Mouse (Mus musculus) neural tube, embryonic 14.5 days (tissue): ENCODE measurements around the gene Ube2c. TPM values are rescaled to one million over a fixed set of nuclear protein-coding genes. Genes with fewer than 3 reads are reported as not detected.

Source experiments
- ATAC-seq: fragments of 200-750 bp; cut with Nextera tagmentation; 2 replicates; pipeline ENCODE4 v1.8.0; 2017; ENCODE audit warnings: low read depth, mild to moderate bottlenecking, moderate TSS enrichment, moderate library complexity
- H3K27ac ChIP-seq: fragments of 300-500 bp; sonication (generic); 2 replicates; pipeline ENCODE4 v1.5.1; 2014; ENCODE audit warnings: low read depth, mild to moderate bottlenecking, control low read depth, low read length, moderate library complexity, mixed read lengths
- H3K27me3 ChIP-seq: fragments of 300-500 bp; sonication (generic); 2 replicates; pipeline ENCODE4 v1.6.1; 2014; ENCODE audit warnings: low read length; ENCODE audit not compliant: control insufficient read depth, insufficient read depth
- H3K36me3 ChIP-seq: fragments of 300-500 bp; sonication (generic); 2 replicates; pipeline ENCODE4 v1.6.1; 2014; ENCODE audit warnings: low read length, mixed read lengths; ENCODE audit not compliant: control insufficient read depth, insufficient read depth
- H3K4me1 ChIP-seq: fragments of 300-500 bp; sonication (generic); 2 replicates; pipeline ENCODE4 v1.6.1; 2014; ENCODE audit warnings: low read length; ENCODE audit not compliant: control insufficient read depth, insufficient read depth
- H3K4me2 ChIP-seq: fragments of 300-500 bp; sonication (generic); 2 replicates; pipeline ENCODE4 v1.6.1; 2014; ENCODE audit warnings: mild to moderate bottlenecking, low read depth, low read length, control low read depth
- H3K4me3 ChIP-seq: fragments of 300-500 bp; sonication (generic); 2 replicates; pipeline ENCODE4 v1.5.1; 2014; ENCODE audit warnings: low read depth, low read length, control low read depth, mixed read lengths
- H3K9ac ChIP-seq: fragments of 300-500 bp; sonication (generic); replicated peaks from 2 replicates; pipeline ENCODE4 v1.6.1; 2014; ENCODE audit warnings: low read depth, mild to moderate bottlenecking, control low read depth, low read length, mixed read lengths
- H3K9me3 ChIP-seq: fragments of 300-500 bp; sonication (generic); 2 replicates; pipeline ENCODE4 v1.6.1; 2016; ENCODE audit warnings: low read length; ENCODE audit not compliant: control insufficient read depth
- WGBS: fragments of 180-500 bp; shearing (Covaris S2); extraction: QIAGEN DNeasy Blood & Tissue Kit; methylation state at CpG from one replicate; pipeline ENCODE4 v1.1.7; 2014; 5-methylcytosine and 5-hydroxymethylcytosine counted together
- polyA plus RNA-seq: library from polyadenylated mRNA; unstranded; fragments of >200 nt; fragmentation: Nextera tagmentation; extraction: Ambion mirVana; gene quantifications from 2 replicates; pipeline ENCODE4 v1.2.1, GENCODE M21; 2014

The Ube2c gene
- polyA plus RNA-seq, 1 experiment from 2014 or later = 30.6 TPM

GRCm38 (mm10) chr2:164803201-164803920 lies 33.7 kb downstream of the Ube2c start:
- peak overlapping the region; percentile 64 for H3K4me2 ChIP-seq
- H3K4me1 ChIP-seq = peaks cover 16% of the 10 kb centered on the region
- H3K36me3 ChIP-seq = peaks cover 3% of the 10 kb centered on the region
- ATAC-seq = no peak
- H3K27ac ChIP-seq = no peak overlapping the region
- H3K9ac ChIP-seq = peak overlapping the region; percentile 67; the same call in 1 of the 2 replicates
- peak overlapping the region; percentile 54; the same call in 1 of the 2 replicates for H3K4me3 ChIP-seq
- H3K9me3 ChIP-seq = no peaks in the 10 kb centered on the region
- 94% methylated on average over 16 of the region's 16 CpGs for WGBS
- no peaks in the 10 kb centered on the region for H3K27me3 ChIP-seq

- ATAC-seq = no peak
- H3K36me3 ChIP-seq = peaks cover 3% of the 10 kb centered on the region
- 59% methylated on average over 1 of the region's 1 CpGs for WGBS
- peak overlapping the region; percentile 54 for H3K4me3 ChIP-seq
- H3K4me1 ChIP-seq = peaks cover 16% of the 10 kb centered on the region
- peak overlapping the region; percentile 67; the same call in 1 of the 2 replicates for H3K9ac ChIP-seq
- H3K4me2 ChIP-seq = peak overlapping the region; percentile 64
- no peak overlapping the region for H3K27ac ChIP-seq
- H3K9me3 ChIP-seq = no peaks in the 10 kb centered on the region
- H3K27me3 ChIP-seq = no peaks in the 10 kb centered on the region
These were observed 34.2 kb downstream of the Ube2c start for GRCm38 (mm10) chr2:164803921-164804313.

DNA sequence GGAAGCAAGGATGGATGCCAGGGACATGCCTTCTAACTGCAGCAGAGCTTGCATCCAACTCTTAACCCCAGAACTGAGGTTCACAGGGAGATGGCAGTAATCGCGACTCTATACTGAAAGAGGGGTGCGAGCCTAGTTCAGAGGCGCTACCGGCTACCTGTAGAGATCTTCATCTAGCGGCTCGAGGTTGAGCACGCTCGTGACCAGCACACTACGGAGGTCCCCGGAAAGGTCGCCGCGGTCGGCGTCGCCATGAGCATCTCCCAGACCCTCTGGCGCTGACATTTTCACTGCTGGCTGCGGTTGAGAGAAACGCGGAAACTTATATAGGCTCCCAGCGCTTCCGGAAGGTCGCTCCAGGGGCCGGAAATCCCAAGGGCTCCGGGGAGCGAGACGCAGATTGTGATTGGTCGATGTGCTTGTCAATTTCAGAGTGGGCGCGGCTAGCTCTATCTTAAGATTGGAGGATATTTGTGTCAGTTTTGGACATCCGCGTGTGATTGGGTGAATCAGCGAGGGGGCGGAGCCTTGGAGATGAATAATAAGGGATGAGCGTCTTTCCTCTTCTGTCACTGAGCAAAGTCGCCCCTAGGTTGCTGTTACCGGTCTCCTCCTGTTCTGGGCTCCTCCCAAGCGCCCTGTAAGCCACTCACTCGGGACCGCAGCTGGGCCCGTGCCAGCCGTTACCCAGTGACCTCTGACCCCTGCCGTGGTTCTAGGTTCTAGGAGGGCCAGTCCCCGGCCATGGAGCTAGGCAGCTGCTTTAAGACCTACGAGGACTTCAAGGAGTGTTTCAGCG lies 35.0 kb downstream of the Ube2c start, which contains the start of the genes Acot8 and Zswim3:
TSS of gene Acot8 (minus strand) at position 350 of the 799 bp plus-strand sequence.
TSS of gene Zswim3 (plus strand) at position 566 of the 799 bp plus-strand sequence.
- H3K36me3 ChIP-seq = no peaks in the 10 kb centered on the region; the same call in none of the 2 replicates
- H3K4me3 ChIP-seq = peak within 1 kb of the TSS; percentile 54
- no peaks in the 10 kb centered on the region for H3K27me3 ChIP-seq
- H3K9me3 ChIP-seq = no peaks in the 10 kb centered on the region
- peak; percentile 96 for ATAC-seq
- H3K4me1 ChIP-seq = peaks cover 16% of the 10 kb centered on the region
- WGBS = under 1% methylated on average over 47 of the region's 47 CpGs
- peak within 1 kb of the TSS; percentile 64 for H3K4me2 ChIP-seq
- H3K9ac ChIP-seq = peak within 1 kb of the TSS; percentile 67
- peak within 1 kb of the TSS; percentile 79 for H3K27ac ChIP-seq

DNA sequence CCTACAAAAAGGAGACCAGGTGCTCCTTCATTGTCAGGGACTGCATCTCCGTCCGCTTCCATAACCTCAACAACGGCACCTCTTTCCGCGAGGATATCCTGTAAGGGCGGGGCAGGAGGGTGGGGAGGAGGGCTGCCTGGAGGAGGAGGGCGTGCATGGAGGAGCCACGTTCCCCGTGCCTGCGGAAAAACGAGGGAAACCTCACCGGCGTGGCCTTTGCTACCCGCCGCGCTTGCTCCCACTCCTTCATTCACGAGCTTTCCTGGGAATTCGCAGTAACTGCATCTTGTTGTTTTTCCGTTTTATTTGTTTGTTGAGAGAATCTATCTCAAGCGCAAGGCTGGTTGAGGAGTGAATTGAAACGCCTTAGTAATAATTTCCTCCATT lies 35.6 kb downstream of the Ube2c start:
- H3K4me2 ChIP-seq = peak overlapping the region; percentile 62
- H3K27ac ChIP-seq = peak overlapping the region; percentile 66
- peak overlapping the region; percentile 52 for H3K9ac ChIP-seq
- H3K4me3 ChIP-seq = peak overlapping the region; percentile 54
- H3K27me3 ChIP-seq = no peaks in the 10 kb centered on the region
- peaks cover 16% of the 10 kb centered on the region for H3K4me1 ChIP-seq
- H3K36me3 ChIP-seq = no peaks in the 10 kb centered on the region; the same call in none of the 2 replicates
- no peaks in the 10 kb centered on the region for H3K9me3 ChIP-seq
- under 1% methylated on average over 21 of the region's 21 CpGs for WGBS
- ATAC-seq = no peak; the same call in 1 of the 2 replicates

DNA sequence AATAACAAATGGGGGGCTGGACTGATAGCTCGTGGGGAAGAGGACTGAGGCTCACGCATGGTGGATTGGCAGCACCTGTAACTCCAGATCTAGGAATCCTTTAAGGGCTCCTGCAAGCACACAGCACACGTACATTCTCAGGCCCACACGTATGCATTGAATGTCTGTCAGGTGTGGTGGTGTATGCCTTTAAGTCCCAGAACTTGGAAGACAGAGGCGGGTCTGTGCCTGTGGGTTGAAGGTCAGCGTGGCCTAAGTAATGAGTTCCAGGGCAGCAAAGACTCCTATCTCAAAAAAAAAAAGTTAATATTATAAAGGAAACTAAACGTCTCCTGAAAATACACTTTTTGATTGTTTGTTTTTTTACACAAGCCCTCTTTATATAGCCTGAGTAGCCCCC lies 36.9 kb downstream of the Ube2c start:
- Histone ChIP-seq H3K4me1 (peaks cover 16% of the 10 kb centered on the region), H3K9me3 (no peaks in the 10 kb centered on the region), H3K4me3 (no peak overlapping the region), H3K36me3 (no peaks in the 10 kb centered on the region; the same call in 1 of the 2 replicates), H3K27ac (no peak overlapping the region), H3K4me2 (no peak overlapping the region), H3K27me3 (no peaks in the 10 kb centered on the region), H3K9ac (no peak overlapping the region)
- no peak for ATAC-seq
- 86% methylated on average over 7 of the region's 7 CpGs for WGBS

DNA sequence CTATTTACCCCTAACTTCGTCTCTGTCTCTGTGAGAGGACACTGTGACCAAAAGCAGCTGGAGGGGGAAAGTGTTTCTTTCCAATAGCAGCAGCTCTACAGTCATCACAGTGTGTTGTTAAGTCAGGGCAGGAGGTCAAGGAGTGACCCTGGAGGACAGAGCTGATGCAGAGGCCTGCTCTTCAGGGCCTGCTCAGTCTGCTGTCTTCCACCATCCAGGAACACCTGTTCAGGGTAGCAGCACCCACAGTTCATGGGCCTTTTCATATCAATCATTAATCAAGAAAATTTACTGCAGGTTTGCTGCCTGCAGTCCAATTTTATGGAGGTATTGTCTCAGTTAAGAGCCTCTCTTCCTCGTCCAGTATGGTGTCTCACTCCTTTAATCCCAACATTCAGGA lies 43.9 kb downstream of the Ube2c start:
- Histone ChIP-seq H3K36me3 (no peaks in the 10 kb centered on the region; the same call in 1 of the 2 replicates), H3K4me3 (no peak overlapping the region), H3K27me3 (no peaks in the 10 kb centered on the region), H3K27ac (no peak overlapping the region), H3K9me3 (no peaks in the 10 kb centered on the region), H3K9ac (no peak overlapping the region), H3K4me1 (no peaks in the 10 kb centered on the region), H3K4me2 (no peak overlapping the region)
- 51% methylated on average over 2 of the region's 2 CpGs for WGBS
- no peak for ATAC-seq

DNA sequence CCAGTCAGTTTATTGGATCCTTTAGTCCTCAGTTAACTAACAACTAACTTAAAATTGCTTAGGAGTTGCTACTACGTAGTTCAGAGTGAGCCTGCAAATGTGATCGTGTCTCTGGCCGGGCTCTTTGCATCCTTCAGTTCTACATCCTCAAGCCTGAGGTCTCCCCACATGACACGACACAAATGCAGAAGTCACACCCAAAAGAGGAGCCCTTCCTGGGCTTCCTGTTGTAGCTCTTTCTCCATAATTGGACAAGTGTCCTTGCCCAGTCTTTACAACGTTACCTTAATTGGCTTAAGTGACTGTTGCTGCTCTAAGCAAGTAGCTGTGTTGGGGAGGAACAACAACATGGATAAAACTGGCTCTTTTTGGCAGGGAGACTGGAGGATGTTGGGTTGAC lies 45.6 kb downstream of the Ube2c start:
- ATAC-seq = no peak
- H3K4me1 ChIP-seq = no peaks in the 10 kb centered on the region
- H3K27me3 ChIP-seq = no peaks in the 10 kb centered on the region
- H3K4me2 ChIP-seq = no peak overlapping the region
- H3K4me3 ChIP-seq = no peak overlapping the region
- H3K36me3 ChIP-seq = no peaks in the 10 kb centered on the region
- 91% methylated on average over 5 of the region's 5 CpGs for WGBS
- no peak overlapping the region for H3K9ac ChIP-seq
- H3K27ac ChIP-seq = no peak overlapping the region
- H3K9me3 ChIP-seq = no peaks in the 10 kb centered on the region

GRCm38 (mm10) chr2:164815821-164816220 lies 46.1 kb downstream of the Ube2c start:
- H3K4me2 ChIP-seq = no peak overlapping the region
- 91% methylated on average over 8 of the region's 8 CpGs for WGBS
- no peaks in the 10 kb centered on the region for H3K9me3 ChIP-seq
- H3K4me1 ChIP-seq = no peaks in the 10 kb centered on the region
- ATAC-seq = no peak
- no peak overlapping the region for H3K4me3 ChIP-seq
- no peaks in the 10 kb centered on the region for H3K27me3 ChIP-seq
- H3K9ac ChIP-seq = no peak overlapping the region
- no peak overlapping the region for H3K27ac ChIP-seq
- H3K36me3 ChIP-seq = peaks cover 4% of the 10 kb centered on the region

DNA sequence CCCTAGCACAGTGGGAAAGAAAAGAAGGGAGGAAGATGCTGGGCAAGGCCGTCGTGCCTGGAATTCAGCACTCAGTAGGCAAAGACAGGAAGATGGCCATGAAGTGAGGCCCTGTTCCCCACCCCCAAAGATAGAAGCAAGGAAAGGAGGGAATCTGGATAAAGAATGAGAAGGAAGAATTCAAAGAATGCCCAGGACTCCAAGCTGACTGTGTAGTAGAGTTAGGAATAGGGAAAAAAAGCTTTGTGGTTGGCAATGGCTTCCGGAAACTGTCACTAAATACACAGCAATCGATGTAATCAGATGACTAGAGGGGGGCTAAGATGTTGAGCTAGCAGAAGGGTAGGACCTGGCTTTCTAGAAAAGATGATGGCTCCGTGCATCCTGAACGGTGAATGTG lies 47.5 kb downstream of the Ube2c start:
- no peak for ATAC-seq
- Histone ChIP-seq H3K4me2 (no peak overlapping the region), H3K27ac (no peak overlapping the region), H3K9me3 (no peaks in the 10 kb centered on the region), H3K9ac (no peak overlapping the region), H3K36me3 (peaks cover 9% of the 10 kb centered on the region), H3K4me3 (no peak overlapping the region), H3K4me1 (peaks cover 2% of the 10 kb centered on the region; the same call in 1 of the 2 replicates), H3K27me3 (no peaks in the 10 kb centered on the region)
- 92% methylated on average over 6 of the region's 6 CpGs for WGBS
